Mouse (Mus musculus): ENCODE data around the gene Agap1. TPM values are rescaled to one million over a fixed set of nuclear protein-coding genes. Genes with fewer than 3 reads are reported as not detected.

The Agap1 gene
- polyA plus RNA-seq (2012; ENCODE audit: insufficient read depth, insufficient read length, low replicate concordance, missing spikeins): 30.0 TPM in 1 of 2 replicates, not detected in the other

GRCm38 (mm10) chr1:89454196-89455123 is at the start of gene Agap1:
TSS of gene Agap1 (plus strand) at chr1:89454806.
- under 1% methylated on average over 112 of the region's 118 CpGs for WGBS
- Histone ChIP-seq H3K27ac (ENCODE audit: insufficient read depth, low read depth, low read length) (peak within 1 kb of the TSS; percentile 67; the same call in 1 of the 2 replicates), H3K4me1 (ENCODE audit: control insufficient read depth, insufficient read depth, low read length) (peaks cover 28% of the 10 kb centered on the region), H3K4me3 (ENCODE audit: insufficient read depth, low read depth, low read length) (peak within 1 kb of the TSS; percentile 98)
- no peak for TF ChIP-seq CTCF (IDR thresholded peaks at IDR 0.05; ENCODE audit: insufficient read depth, low read depth, low read length)
- peak; percentile 73; the same call in 1 of the 2 replicates for TF ChIP-seq POLR2A (IDR thresholded peaks at IDR 0.05; ENCODE audit: insufficient read depth, low read depth, low read length)

DNA sequence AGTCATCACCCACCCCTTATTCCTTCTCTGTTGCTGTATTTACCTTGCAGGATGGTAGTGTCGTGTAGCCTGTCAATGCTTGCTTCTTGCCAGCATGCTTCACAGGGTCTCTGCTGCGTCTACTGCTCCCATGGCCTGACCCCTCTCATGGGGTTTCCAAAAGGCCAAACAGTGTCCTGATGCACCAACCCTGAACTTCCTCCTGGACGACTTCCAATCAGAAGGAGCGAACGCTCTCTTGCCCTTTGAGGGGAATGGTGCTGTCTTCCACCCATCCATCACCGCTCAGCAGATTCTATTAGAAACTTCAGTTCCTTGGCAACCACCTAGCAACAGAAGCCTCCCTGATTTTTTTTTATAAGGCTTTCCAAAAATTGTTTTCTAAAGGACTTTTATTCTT is 48.6 kb upstream of the Agap1 start:
- 87% methylated on average over 6 of the region's 6 CpGs for WGBS
- H3K27ac ChIP-seq (ENCODE audit: insufficient read depth, low read depth, low read length): no peak overlapping the region
- TF ChIP-seq POLR2A (IDR thresholded peaks at IDR 0.05; ENCODE audit: insufficient read depth, low read depth, low read length) (no peak), CTCF (IDR thresholded peaks at IDR 0.05; ENCODE audit: insufficient read depth, low read depth, low read length) (no peak)
- H3K4me1 ChIP-seq (ENCODE audit: control insufficient read depth, insufficient read depth, low read length): no peaks in the 10 kb centered on the region
- H3K4me3 ChIP-seq (ENCODE audit: insufficient read depth, low read depth, low read length): no peak overlapping the region

DNA sequence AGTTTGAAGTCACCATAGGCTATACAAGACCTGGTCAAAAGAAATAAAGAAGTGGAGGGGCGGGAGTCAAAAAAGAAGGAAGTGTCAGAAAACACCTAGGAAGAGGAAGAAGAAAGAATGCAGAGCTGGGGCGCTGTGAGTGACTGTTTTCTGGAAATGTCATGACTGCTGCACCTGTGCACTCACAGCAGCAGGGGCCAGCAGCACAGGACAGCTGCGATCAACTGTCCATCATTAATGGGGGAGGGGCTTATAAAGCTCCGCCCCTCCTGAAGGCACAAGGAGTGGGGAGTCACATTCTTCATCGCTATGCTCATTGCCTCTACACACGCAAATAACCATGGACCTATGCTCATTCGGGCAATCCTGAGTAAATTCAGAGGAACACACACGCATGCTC is 46.6 kb upstream of the Agap1 start:
- WGBS: 92% methylated on average over 8 of the region's 8 CpGs
- H3K4me1 ChIP-seq (ENCODE audit: control insufficient read depth, insufficient read depth, low read length): no peaks in the 10 kb centered on the region

DNA sequence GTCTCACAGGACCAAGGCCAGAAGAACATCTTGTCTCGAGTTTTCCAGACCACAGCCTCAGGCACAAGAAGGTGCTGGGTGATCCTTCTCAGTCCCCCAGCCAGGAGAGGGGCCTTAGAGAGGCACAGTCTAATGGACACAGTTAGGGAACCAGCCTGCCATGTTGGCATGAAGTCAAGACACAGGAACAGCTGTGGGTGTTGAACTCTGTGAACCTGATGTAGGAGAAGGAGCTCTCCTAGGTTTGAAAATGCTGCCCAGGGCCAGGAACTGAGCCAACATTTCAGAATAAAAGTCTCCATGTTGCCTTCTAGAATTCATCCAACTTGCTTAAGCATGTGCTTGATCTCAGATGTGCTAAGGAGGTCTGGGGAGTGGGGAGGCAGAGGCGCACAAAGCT is 41.5 kb upstream of the Agap1 start:
- no peak overlapping the region for H3K27ac ChIP-seq (ENCODE audit: insufficient read depth, low read depth, low read length)
- 86% methylated on average over 2 of the region's 2 CpGs for WGBS
- TF ChIP-seq POLR2A (IDR thresholded peaks at IDR 0.05; ENCODE audit: insufficient read depth, low read depth, low read length) (no peak), CTCF (IDR thresholded peaks at IDR 0.05; ENCODE audit: insufficient read depth, low read depth, low read length) (no peak)
- H3K4me3 ChIP-seq (ENCODE audit: insufficient read depth, low read depth, low read length): no peak overlapping the region
- H3K4me1 ChIP-seq (ENCODE audit: control insufficient read depth, insufficient read depth, low read length): peaks cover 12% of the 10 kb centered on the region

More for the DNA sequence above, 46.6 kb upstream of the Agap1 start:
- no peak for TF ChIP-seq POLR2A (IDR thresholded peaks at IDR 0.05; ENCODE audit: insufficient read depth, low read depth, low read length)
- TF ChIP-seq CTCF (IDR thresholded peaks at IDR 0.05; ENCODE audit: insufficient read depth, low read depth, low read length): no peak
- H3K4me3 ChIP-seq (ENCODE audit: insufficient read depth, low read depth, low read length): no peak overlapping the region
- no peak overlapping the region for H3K27ac ChIP-seq (ENCODE audit: insufficient read depth, low read depth, low read length)

GRCm38 (mm10) chr1:89414563-89414962 is 40.0 kb upstream of the Agap1 start:
- Histone ChIP-seq H3K4me1 (ENCODE audit: control insufficient read depth, insufficient read depth, low read length) (peaks cover 15% of the 10 kb centered on the region), H3K27ac (ENCODE audit: insufficient read depth, low read depth, low read length) (no peak overlapping the region), H3K4me3 (ENCODE audit: insufficient read depth, low read depth, low read length) (no peak overlapping the region)
- WGBS: 90% methylated on average over 9 of the region's 9 CpGs
- no peak for TF ChIP-seq POLR2A (IDR thresholded peaks at IDR 0.05; ENCODE audit: insufficient read depth, low read depth, low read length)

DNA sequence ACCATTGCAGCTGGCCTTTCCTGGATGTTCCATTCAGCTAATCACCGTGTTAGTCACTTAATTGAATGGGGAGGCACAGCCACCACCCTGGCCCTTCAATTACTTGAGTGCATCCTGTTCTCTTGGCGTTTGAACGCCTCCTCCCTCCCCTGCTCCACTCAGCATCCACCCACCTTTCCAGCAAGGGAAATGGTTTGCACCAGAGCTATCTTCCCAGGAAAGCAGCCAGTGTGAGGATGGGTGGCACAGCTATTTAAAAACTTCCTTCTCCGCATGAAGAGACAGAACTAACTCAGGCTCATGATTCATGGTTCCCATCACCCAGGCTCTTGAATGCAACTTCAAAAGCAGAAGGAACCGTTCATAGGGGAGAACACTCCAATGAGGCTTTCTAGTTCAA is 37.7 kb upstream of the Agap1 start:
- TF ChIP-seq POLR2A (IDR thresholded peaks at IDR 0.05; ENCODE audit: insufficient read depth, low read depth, low read length): no peak
- TF ChIP-seq CTCF (IDR thresholded peaks at IDR 0.05; ENCODE audit: insufficient read depth, low read depth, low read length): no peak
- Histone ChIP-seq H3K27ac (ENCODE audit: insufficient read depth, low read depth, low read length) (no peak overlapping the region), H3K4me3 (ENCODE audit: insufficient read depth, low read depth, low read length) (no peak overlapping the region), H3K4me1 (ENCODE audit: control insufficient read depth, insufficient read depth, low read length) (peaks cover 15% of the 10 kb centered on the region)
- 21% methylated on average over 5 of the region's 5 CpGs for WGBS

DNA sequence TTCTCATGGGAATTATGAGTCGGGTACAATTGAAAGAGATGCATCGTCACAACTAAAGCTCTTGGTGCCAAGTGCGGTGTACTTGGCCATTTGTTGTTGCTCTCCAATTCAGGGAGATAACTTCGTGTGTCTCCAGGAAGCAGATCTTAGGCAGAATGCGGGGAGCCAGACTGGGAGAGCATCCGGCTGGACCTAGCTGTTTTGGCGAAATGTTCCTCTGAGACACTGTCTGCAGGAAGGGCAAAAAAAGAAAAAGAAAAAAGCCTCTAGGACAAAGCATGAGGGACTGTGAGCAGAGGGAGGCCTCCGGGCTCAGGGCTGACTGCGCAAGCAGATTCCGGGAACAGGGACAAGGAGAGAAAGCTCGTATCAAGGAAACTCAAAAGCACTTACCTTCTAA is 34.0 kb upstream of the Agap1 start:
- TF ChIP-seq CTCF (IDR thresholded peaks at IDR 0.05; ENCODE audit: insufficient read depth, low read depth, low read length): no peak
- no peak for TF ChIP-seq POLR2A (IDR thresholded peaks at IDR 0.05; ENCODE audit: insufficient read depth, low read depth, low read length)
- Histone ChIP-seq H3K4me3 (ENCODE audit: insufficient read depth, low read depth, low read length) (no peak overlapping the region), H3K4me1 (ENCODE audit: control insufficient read depth, insufficient read depth, low read length) (peaks cover 15% of the 10 kb centered on the region), H3K27ac (ENCODE audit: insufficient read depth, low read depth, low read length) (no peak overlapping the region)
- WGBS: 82% methylated on average over 11 of the region's 11 CpGs

GRCm38 (mm10) chr1:89421401-89421800 is 33.2 kb upstream of the Agap1 start:
- no peak overlapping the region for H3K4me3 ChIP-seq (ENCODE audit: insufficient read depth, low read depth, low read length)
- no peak for TF ChIP-seq CTCF (IDR thresholded peaks at IDR 0.05; ENCODE audit: insufficient read depth, low read depth, low read length)
- TF ChIP-seq POLR2A (IDR thresholded peaks at IDR 0.05; ENCODE audit: insufficient read depth, low read depth, low read length): no peak
- H3K4me1 ChIP-seq (ENCODE audit: control insufficient read depth, insufficient read depth, low read length): peaks cover 15% of the 10 kb centered on the region
- 65% methylated on average over 4 of the region's 4 CpGs for WGBS
- H3K27ac ChIP-seq (ENCODE audit: insufficient read depth, low read depth, low read length): no peak overlapping the region

DNA sequence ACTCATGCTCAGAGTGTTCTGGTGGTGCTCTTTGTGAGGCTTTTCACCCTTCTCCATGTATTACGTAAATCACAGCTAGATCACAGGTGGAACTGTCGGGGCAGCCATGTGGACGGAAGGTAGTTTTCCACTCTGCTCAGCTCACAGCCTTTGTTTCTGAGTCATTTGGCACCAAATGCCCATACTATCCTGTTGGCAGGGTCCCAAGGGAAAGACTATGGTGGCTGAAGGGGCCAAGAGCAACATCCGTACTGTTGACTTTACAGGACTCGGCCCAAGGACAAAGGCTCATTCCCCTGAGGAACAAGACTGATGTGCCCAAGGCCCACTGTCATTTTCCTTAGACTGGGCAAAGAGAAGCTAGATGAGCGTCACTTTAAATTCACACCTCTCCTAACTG is 30.0 kb upstream of the Agap1 start:
- Histone ChIP-seq H3K4me1 (ENCODE audit: control insufficient read depth, insufficient read depth, low read length) (no peaks in the 10 kb centered on the region), H3K27ac (ENCODE audit: insufficient read depth, low read depth, low read length) (no peak overlapping the region), H3K4me3 (ENCODE audit: insufficient read depth, low read depth, low read length) (no peak overlapping the region)
- WGBS: 84% methylated on average over 6 of the region's 6 CpGs
- TF ChIP-seq POLR2A (IDR thresholded peaks at IDR 0.05; ENCODE audit: insufficient read depth, low read depth, low read length): no peak
- TF ChIP-seq CTCF (IDR thresholded peaks at IDR 0.05; ENCODE audit: insufficient read depth, low read depth, low read length): no peak
